Mouse (Mus musculus): ENCODE results near the gene Cabp2. TPM values are rescaled to one million over a fixed set of nuclear protein-coding genes. Genes with fewer than 3 reads are reported as not detected.
"Not testable (repeated sequence)": the region's sequence is repeated elsewhere in the genome, so short reads cannot be mapped to it uniquely, and the experiment has no call there.

Cabp2 gene
- polyA plus RNA-seq, 1 experiment from 2014 or later: 3.6 TPM

- 89% methylated on average over 5 of the region's 5 CpGs for WGBS
- Histone ChIP-seq H3K27me3 (replicated peaks) (no peaks in the 10 kb centered on the region), H3K9me3 (no peaks in the 10 kb centered on the region), H3K27ac (no peak overlapping the region), H3K9ac (no peak overlapping the region), H3K4me2 (no peak overlapping the region), H3K4me3 (replicated peaks) (no peak overlapping the region), H3K36me3 (peaks cover 15% of the 10 kb centered on the region), H3K4me1 (peaks cover 14% of the 10 kb centered on the region)
- peak; percentile 56; the same call in 1 of the 2 replicates for ATAC-seq (ENCODE audit: insufficient read depth, low FRiP score, low read depth)
These were observed 49.7 kb downstream of the Cabp2 start for GRCm38 (mm10) chr19:4131075-4131474.

GRCm38 (mm10) chr19:4131768-4132167 is 50.4 kb downstream of the Cabp2 start:
- ATAC-seq (ENCODE audit: insufficient read depth, low FRiP score, low read depth): no peak; the same call in 1 of the 2 replicates

GRCm38 (mm10) chr19:4134354-4134753 is 53.0 kb downstream of the Cabp2 start:
- no peak for ATAC-seq (ENCODE audit: insufficient read depth, low FRiP score, low read depth)

More at GRCm38 (mm10) chr19:4131768-4132167, 50.4 kb downstream of the Cabp2 start:
- Histone ChIP-seq H3K4me2 (no peak overlapping the region), H3K9me3 (no peaks in the 10 kb centered on the region), H3K27me3 (replicated peaks) (no peaks in the 10 kb centered on the region), H3K27ac (no peak overlapping the region), H3K4me3 (replicated peaks) (no peak overlapping the region), H3K9ac (no peak overlapping the region), H3K36me3 (peaks cover 15% of the 10 kb centered on the region), H3K4me1 (peaks cover 10% of the 10 kb centered on the region)
- 81% methylated on average over 2 of the region's 2 CpGs for WGBS

GRCm38 (mm10) chr19:4135229-4135962 is 54.0 kb downstream of the Cabp2 start:
- not testable (repeated sequence) for ATAC-seq (ENCODE audit: insufficient read depth, low FRiP score, low read depth); H3K36me3 ChIP-seq; H3K27me3 ChIP-seq (replicated peaks); H3K4me2 ChIP-seq; H3K4me3 ChIP-seq (replicated peaks); H3K27ac ChIP-seq; H3K4me1 ChIP-seq; H3K9me3 ChIP-seq; H3K9ac ChIP-seq
- WGBS: 70% methylated on average over 6 of the region's 6 CpGs

More at GRCm38 (mm10) chr19:4134354-4134753, 53.0 kb downstream of the Cabp2 start:
- no peaks in the 10 kb centered on the region for H3K4me1 ChIP-seq
- no peaks in the 10 kb centered on the region for H3K27me3 ChIP-seq (replicated peaks)
- no peak overlapping the region for H3K4me2 ChIP-seq
- WGBS: 81% methylated on average over 4 of the region's 4 CpGs
- H3K27ac ChIP-seq: no peak overlapping the region
- H3K4me3 ChIP-seq (replicated peaks): no peak overlapping the region
- peaks cover 8% of the 10 kb centered on the region for H3K36me3 ChIP-seq
- H3K9me3 ChIP-seq: no peaks in the 10 kb centered on the region
- H3K9ac ChIP-seq: no peak overlapping the region

GRCm38 (mm10) chr19:4135963-4136345 is 54.6 kb downstream of the Cabp2 start:
- H3K36me3 ChIP-seq; H3K27me3 ChIP-seq (replicated peaks); H3K9me3 ChIP-seq; H3K4me2 ChIP-seq; H3K4me1 ChIP-seq; H3K4me3 ChIP-seq (replicated peaks); ATAC-seq (ENCODE audit: insufficient read depth, low FRiP score, low read depth); H3K9ac ChIP-seq; H3K27ac ChIP-seq: not testable (repeated sequence)
- 22% methylated on average over 8 of the region's 8 CpGs for WGBS

- Histone ChIP-seq H3K9ac (no peak overlapping the region), H3K9me3 (no peaks in the 10 kb centered on the region), H3K4me3 (replicated peaks) (no peak overlapping the region), H3K4me1 (no peaks in the 10 kb centered on the region), H3K27me3 (replicated peaks) (no peaks in the 10 kb centered on the region), H3K4me2 (no peak overlapping the region), H3K27ac (no peak overlapping the region), H3K36me3 (peaks cover 5% of the 10 kb centered on the region)
- ATAC-seq (ENCODE audit: insufficient read depth, low FRiP score, low read depth): no peak
- 81% methylated on average over 5 of the region's 5 CpGs for WGBS
These were observed 55.1 kb downstream of the Cabp2 start for GRCm38 (mm10) chr19:4136463-4136862.

Other genes with a start within 250 kb of the Cabp2 start
- gene Chka, start 229.8 kb upstream of the Cabp2 start, polyA plus RNA-seq (2015; fragmentation: Nextera tagmentation; extraction: Ambion mirVana): 56.9 and 65.3 TPM in 2 replicates
- gene Tcirg1, start 174.4 kb upstream of the Cabp2 start, polyA plus RNA-seq (2015; fragmentation: Nextera tagmentation; extraction: Ambion mirVana): 34.7 and 42.6 TPM in 2 replicates
- gene Ndufs8, start 168.8 kb upstream of the Cabp2 start, polyA plus RNA-seq (2015; fragmentation: Nextera tagmentation; extraction: Ambion mirVana): 312 and 320 TPM in 2 replicates
- gene Aldh3b1, start 151.8 kb upstream of the Cabp2 start, polyA plus RNA-seq (2015; fragmentation: Nextera tagmentation; extraction: Ambion mirVana): 3.6 and 4.2 TPM in 2 replicates
- 21.4 and 22.2 TPM in 2 replicates for gene Unc93b1, start 146.4 kb upstream of the Cabp2 start, polyA plus RNA-seq (2015; fragmentation: Nextera tagmentation; extraction: Ambion mirVana)
- 0.06 and 0.12 TPM in 2 replicates for gene Aldh3b3, start 122.9 kb upstream of the Cabp2 start, polyA plus RNA-seq (2015; fragmentation: Nextera tagmentation; extraction: Ambion mirVana)
- gene Aldh3b2, start 109.2 kb upstream of the Cabp2 start, polyA plus RNA-seq (2015; fragmentation: Nextera tagmentation; extraction: Ambion mirVana): 14.6 and 22.8 TPM in 2 replicates
- gene Acy3, start 95.0 kb upstream of the Cabp2 start, polyA plus RNA-seq (2015; fragmentation: Nextera tagmentation; extraction: Ambion mirVana): 9.2 and 9.8 TPM in 2 replicates
- gene Tbx10, start 88.8 kb upstream of the Cabp2 start, polyA plus RNA-seq (2015; fragmentation: Nextera tagmentation; extraction: Ambion mirVana): 0.21 and 0.31 TPM in 2 replicates
- gene Nudt8, start 81.0 kb upstream of the Cabp2 start, polyA plus RNA-seq (2015; fragmentation: Nextera tagmentation; extraction: Ambion mirVana): 32.2 and 33.6 TPM in 2 replicates
- gene Gm49405, start 81.0 kb upstream of the Cabp2 start, polyA plus RNA-seq (2015; fragmentation: Nextera tagmentation; extraction: Ambion mirVana): 3.5 and 3.8 TPM in 2 replicates
- gene Doc2g, start 78.3 kb upstream of the Cabp2 start, polyA plus RNA-seq (2015; fragmentation: Nextera tagmentation; extraction: Ambion mirVana): 4.0 and 4.5 TPM in 2 replicates
- 198 and 218 TPM in 2 replicates for gene Ndufv1, start 68.8 kb upstream of the Cabp2 start, polyA plus RNA-seq (2015; fragmentation: Nextera tagmentation; extraction: Ambion mirVana)
- 711 and 842 TPM in 2 replicates for gene Gstp1, start 43.6 kb upstream of the Cabp2 start, polyA plus RNA-seq (2015; fragmentation: Nextera tagmentation; extraction: Ambion mirVana)
- gene Gstp2, start 35.6 kb upstream of the Cabp2 start, polyA plus RNA-seq (2015; fragmentation: Nextera tagmentation; extraction: Ambion mirVana): 13.2 and 19.1 TPM in 2 replicates
- gene Gstp3, start 22.0 kb upstream of the Cabp2 start, polyA plus RNA-seq (2015; fragmentation: Nextera tagmentation; extraction: Ambion mirVana): 3.3 and 7.1 TPM in 2 replicates
- 121 and 130 TPM in 2 replicates for gene Cdk2ap2, start 15.6 kb downstream of the Cabp2 start, polyA plus RNA-seq (2015; fragmentation: Nextera tagmentation; extraction: Ambion mirVana)
- gene Pitpnm1, start 18.4 kb downstream of the Cabp2 start, polyA plus RNA-seq (2015; fragmentation: Nextera tagmentation; extraction: Ambion mirVana): 12.9 and 16.2 TPM in 2 replicates
- 79.0 and 91.0 TPM in 2 replicates for gene Aip, start 44.3 kb downstream of the Cabp2 start, polyA plus RNA-seq (2015; fragmentation: Nextera tagmentation; extraction: Ambion mirVana)
- gene Gpr152, start 58.2 kb downstream of the Cabp2 start, polyA plus RNA-seq (2015; fragmentation: Nextera tagmentation; extraction: Ambion mirVana): not detected in 2 replicates
- 0.13 and 0.19 TPM in 2 replicates for gene Cabp4, start 62.5 kb downstream of the Cabp2 start, polyA plus RNA-seq (2015; fragmentation: Nextera tagmentation; extraction: Ambion mirVana)
- gene Coro1b, start 67.0 kb downstream of the Cabp2 start, polyA plus RNA-seq (2015; fragmentation: Nextera tagmentation; extraction: Ambion mirVana): 164 and 180 TPM in 2 replicates
- gene Ptprcap, start 72.0 kb downstream of the Cabp2 start, polyA plus RNA-seq (2015; fragmentation: Nextera tagmentation; extraction: Ambion mirVana): 6.4 and 7.5 TPM in 2 replicates
- 44.7 and 49.5 TPM in 2 replicates for gene Rps6kb2, start 81.8 kb downstream of the Cabp2 start, polyA plus RNA-seq (2015; fragmentation: Nextera tagmentation; extraction: Ambion mirVana)
- 1.5 and 2.0 TPM in 2 replicates for gene Carns1, start 93.9 kb downstream of the Cabp2 start, polyA plus RNA-seq (2015; fragmentation: Nextera tagmentation; extraction: Ambion mirVana)
- gene Tbc1d10c, start 109.7 kb downstream of the Cabp2 start, polyA plus RNA-seq (2015; fragmentation: Nextera tagmentation; extraction: Ambion mirVana): 3.0 and 4.0 TPM in 2 replicates
- 745 and 766 TPM in 2 replicates for gene Ppp1ca, start 110.5 kb downstream of the Cabp2 start, polyA plus RNA-seq (2015; fragmentation: Nextera tagmentation; extraction: Ambion mirVana)
- 25.4 and 27.4 TPM in 2 replicates for gene Rad9a, start 120.1 kb downstream of the Cabp2 start, polyA plus RNA-seq (2015; fragmentation: Nextera tagmentation; extraction: Ambion mirVana)
- gene Clcf1, start 132.7 kb downstream of the Cabp2 start, polyA plus RNA-seq (2015; fragmentation: Nextera tagmentation; extraction: Ambion mirVana): 5.4 and 6.2 TPM in 2 replicates
- gene AC109138.7, start 132.8 kb downstream of the Cabp2 start, polyA plus RNA-seq (2015; fragmentation: Nextera tagmentation; extraction: Ambion mirVana): not detected in 2 replicates
- gene Pold4, start 150.3 kb downstream of the Cabp2 start, polyA plus RNA-seq (2015; fragmentation: Nextera tagmentation; extraction: Ambion mirVana): 26.7 and 36.4 TPM in 2 replicates
- 27.6 and 32.6 TPM in 2 replicates for gene Ssh3, start 187.6 kb downstream of the Cabp2 start, polyA plus RNA-seq (2015; fragmentation: Nextera tagmentation; extraction: Ambion mirVana)
- 9.5 TPM in 2 replicates for gene Ankrd13d, start 201.6 kb downstream of the Cabp2 start, polyA plus RNA-seq (2015; fragmentation: Nextera tagmentation; extraction: Ambion mirVana)
- gene Grk2, start 224.6 kb downstream of the Cabp2 start, polyA plus RNA-seq (2015; fragmentation: Nextera tagmentation; extraction: Ambion mirVana): 18.5 and 18.7 TPM in 2 replicates